Mouse (Mus musculus) CH12.LX (cell line): ENCODE results near the gene Pknox2. TPM values are rescaled to one million over a fixed set of nuclear protein-coding genes. Genes with fewer than 3 reads are reported as not detected.

Experiments used
- DNase-seq: peaks from one replicate; pipeline ENCODE4 v3.0.0-alpha.2; 2013; ENCODE audit errors: extremely low read depth
- H3K27ac ChIP-seq: 2 replicates; pipeline ENCODE4 v1.5.1; 2012; ENCODE audit warnings: low read depth, mild to moderate bottlenecking, control low read depth, moderate library complexity; ENCODE audit not compliant: insufficient read depth
- H3K27me3 ChIP-seq: replicated peaks from 2 replicates; pipeline ENCODE3; 2012; ENCODE audit warnings: inconsistent platforms
- H3K36me3 ChIP-seq, 2 experiments: replicated peaks in 1 of 2; 2 replicates each; pipeline versions ENCODE3 to v1.6.1; 2012; ENCODE audit warnings: inconsistent platforms in 1 of 2, low read length in 1 of 2, mild to moderate bottlenecking in 1 of 2, mixed read lengths in 1 of 2, moderate library complexity in 1 of 2; ENCODE audit not compliant: control insufficient read depth in 1 of 2, insufficient read depth in 1 of 2
- H3K4me1 ChIP-seq, 2 experiments: 2 replicates each; pipeline ENCODE4 v1.6.1; 2012; ENCODE audit warnings: inconsistent platforms in 1 of 2, moderate library complexity in 1 of 2; ENCODE audit not compliant: insufficient read depth in 2 of 2, control insufficient read depth in 1 of 2
- H3K4me2 ChIP-seq: 2 replicates; pipeline ENCODE4 v1.6.1; 2012; ENCODE audit warnings: low read depth, mild to moderate bottlenecking, control low read depth; ENCODE audit not compliant: poor library complexity, insufficient read depth, severe bottlenecking
- H3K4me3 ChIP-seq, 3 experiments: fragments of 150-350 bp in 1 of 3; sonication (generic) in 1 of 3; replicated peaks in 1 of 3; 2 replicates each; pipeline versions ENCODE3 to v1.5.1; 2011 to 2012; ENCODE audit warnings: low read depth in 2 of 3, low read length in 2 of 3, mild to moderate bottlenecking in 2 of 3, moderate library complexity in 2 of 3, control low read depth in 1 of 3, improper control_type of control experiment in 1 of 3, inconsistent platforms in 1 of 3, mixed read lengths in 1 of 3; ENCODE audit not compliant: poor library complexity in 1 of 3
- H3K79me2 ChIP-seq: replicated peaks from 2 replicates; pipeline ENCODE4 v1.6.1; 2012; ENCODE audit warnings: mild to moderate bottlenecking, moderate library complexity; ENCODE audit not compliant: control insufficient read depth, poor library complexity, insufficient read depth, severe bottlenecking; ENCODE audit errors: extremely low read depth
- H3K9ac ChIP-seq: 2 replicates; pipeline ENCODE4 v1.6.1; 2012; ENCODE audit warnings: low read depth, mild to moderate bottlenecking, control low read depth, moderate library complexity; ENCODE audit not compliant: insufficient read depth
- H3K9me3 ChIP-seq: replicated peaks from 2 replicates; pipeline ENCODE3; 2012; ENCODE audit warnings: low read length, inconsistent platforms, mixed read lengths
- BHLHE40 ChIP-seq: IDR thresholded peaks from 2 replicates; pipeline ENCODE4 v1.6.1; 2011; ENCODE audit warnings: mild to moderate bottlenecking, low read depth, low read length, improper control_type of control experiment
- CHD2 ChIP-seq: IDR thresholded peaks from 2 replicates; pipeline ENCODE4 v1.6.1; 2011; ENCODE audit warnings: low read length, improper control_type of control experiment
- CTCF ChIP-seq, 2 experiments: IDR thresholded peaks in 1 of 2; conservative IDR thresholded peaks in 1 of 2; 2 replicates each; pipeline ENCODE4 v1.5.1; 2011 to 2012; ENCODE audit warnings: low read depth in 2 of 2, low read length in 2 of 2, improper control_type of control experiment in 1 of 2, inconsistent platforms in 1 of 2, mild to moderate bottlenecking in 1 of 2, moderate library complexity in 1 of 2
- E2F4 ChIP-seq: IDR thresholded peaks from 2 replicates; pipeline ENCODE4 v1.6.1; 2011; ENCODE audit warnings: low read depth, low read length, improper control_type of control experiment; ENCODE audit not compliant: insufficient replicate concordance
- ELF1 ChIP-seq: IDR thresholded peaks from 2 replicates; pipeline ENCODE4 v1.6.1; 2014; ENCODE audit warnings: low read depth, mild to moderate bottlenecking, inconsistent platforms, low read length, improper control_type of control experiment
- EP300 ChIP-seq: IDR thresholded peaks from 2 replicates; pipeline ENCODE4 v1.6.1; 2011; ENCODE audit warnings: low read length, improper control_type of control experiment
- GABPA ChIP-seq: IDR thresholded peaks from 2 replicates; pipeline ENCODE4 v1.6.1; 2012; ENCODE audit warnings: low read depth, low read length, improper control_type of control experiment, inconsistent platforms; ENCODE audit not compliant: insufficient replicate concordance
- JUN ChIP-seq: IDR thresholded peaks from 2 replicates; pipeline ENCODE4 v1.6.1; 2011; ENCODE audit warnings: low read depth, mild to moderate bottlenecking, low read length, improper control_type of control experiment, moderate library complexity; ENCODE audit not compliant: insufficient read depth
- MAFK ChIP-seq: IDR thresholded peaks from 2 replicates; pipeline ENCODE4 v1.6.1; 2011; ENCODE audit warnings: low read length, improper control_type of control experiment; ENCODE audit not compliant: insufficient replicate concordance
- NRF1 ChIP-seq: IDR thresholded peaks from 2 replicates; pipeline ENCODE4 v1.6.1; 2014; ENCODE audit warnings: low read depth, mild to moderate bottlenecking, inconsistent platforms, low read length, improper control_type of control experiment, moderate library complexity
- POLR2A ChIP-seq: IDR thresholded peaks from 2 replicates; pipeline ENCODE4 v1.6.1; 2011; ENCODE audit warnings: low read depth, mild to moderate bottlenecking, improper control_type of control experiment, low read length
- POLR2AphosphoS2 ChIP-seq: IDR thresholded peaks from 2 replicates; pipeline ENCODE4 v1.6.1; 2011; ENCODE audit warnings: low read depth, low read length, improper control_type of control experiment
- RAD21 ChIP-seq: IDR thresholded peaks from 2 replicates; pipeline ENCODE4 v1.6.1; 2011; ENCODE audit warnings: low read depth, mild to moderate bottlenecking, low read length, improper control_type of control experiment, moderate library complexity
- RCOR1 ChIP-seq: conservative IDR thresholded peaks from 2 replicates; pipeline ENCODE4 v1.6.1; 2012; ENCODE audit warnings: low read depth, mild to moderate bottlenecking, inconsistent platforms, low read length, improper control_type of control experiment
- SIN3A ChIP-seq: IDR thresholded peaks from 2 replicates; pipeline ENCODE4 v1.6.1; 2012; ENCODE audit warnings: low read length, improper control_type of control experiment, inconsistent platforms
- SMC3 ChIP-seq: IDR thresholded peaks from 2 replicates; pipeline ENCODE4 v1.6.1; 2011; ENCODE audit warnings: low read depth, low read length, improper control_type of control experiment
- TBP ChIP-seq: conservative IDR thresholded peaks from 2 replicates; pipeline ENCODE4 v1.6.1; 2011; ENCODE audit warnings: low read depth, low read length, improper control_type of control experiment
- TCF12 ChIP-seq: IDR thresholded peaks from 2 replicates; pipeline ENCODE4 v1.6.1; 2014; ENCODE audit warnings: low read depth, mild to moderate bottlenecking, inconsistent platforms, low read length, improper control_type of control experiment
- USF1 ChIP-seq: IDR thresholded peaks from 2 replicates; pipeline ENCODE4 v1.6.1; 2014; ENCODE audit warnings: low read depth, mild to moderate bottlenecking, inconsistent platforms, low read length, improper control_type of control experiment
- ZC3H11A ChIP-seq: IDR thresholded peaks from 2 replicates; pipeline ENCODE4 v1.6.1; 2012; ENCODE audit warnings: low read depth, mild to moderate bottlenecking, inconsistent platforms, low read length, improper control_type of control experiment
- ZMIZ1 ChIP-seq: IDR thresholded peaks from 2 replicates; pipeline ENCODE4 v1.6.1; 2012; ENCODE audit warnings: low read depth, mild to moderate bottlenecking, inconsistent platforms, low read length, improper control_type of control experiment
- dilution Hi-C: fragments of 300-500 bp; cut with MboI; formaldehyde crosslinking; loops from 2 replicates; pipeline ENCODE4 v1.14.3; 2020; ENCODE audit warnings: low sequenced_read_pairs; ENCODE audit not compliant: extremely low pct_unique_long_range_greater_than_20kb, extremely low pct_ligation_motif_present
- in situ Hi-C: fragments of 300-500 bp; cut with MboI; formaldehyde crosslinking; loops from 3 replicates; pipeline ENCODE4 v1.14.3; 2019; ENCODE audit warnings: low sequenced_read_pairs, low pct_ligation_motif_present, low pct_unique_long_range_greater_than_20kb, mixed read lengths
- polyA plus RNA-seq: library from polyadenylated mRNA; unstranded; fragments of >175 nt; gene quantifications from 2 replicates; pipeline ENCODE4 v1.2.1, GENCODE M21; 2012; ENCODE audit warnings: low read depth; ENCODE audit not compliant: insufficient read length
- total RNA-seq, 2 experiments: library from RNA; depleted of rRNA; stranded (reverse); fragments of 300-350 nt in 1 of 2; fragments of >200 nt in 1 of 2; gene quantifications; 2 replicates each; pipeline ENCODE4 v1.2.3; 2012 to 2014

Gene Pknox2
- total and polyA plus RNA-seq, 3 experiments, result 0.08 to 0.11 TPM; not detected in 1

DNA sequence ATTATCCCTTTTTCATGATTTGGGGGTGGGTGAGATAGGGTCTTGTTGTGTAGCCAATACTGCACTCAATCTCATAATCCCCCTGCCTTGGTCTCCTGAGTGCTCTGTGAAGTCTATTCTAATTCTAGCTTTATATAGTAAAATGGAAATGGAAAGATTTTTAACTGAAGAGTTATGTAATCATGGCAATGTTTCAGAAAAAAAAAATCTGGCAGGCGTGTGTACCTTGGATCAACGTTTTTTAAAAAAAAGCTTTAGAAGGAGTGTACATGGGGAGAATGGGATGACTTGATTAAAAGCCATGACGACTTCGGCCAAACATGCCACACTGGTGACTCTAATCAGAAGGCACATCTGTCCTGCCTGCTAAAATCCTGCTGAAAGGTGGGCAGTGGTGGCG is 40.2 kb upstream of the Pknox2 start:
- peaks cover 5 to 7% of the 10 kb centered on the region in 2 experiments; a peak in 3 of 4 replicates for H3K4me1 ChIP-seq
- TF ChIP-seq GABPA (no peak), JUN (no peak), E2F4 (no peak), ELF1 (no peak), BHLHE40 (no peak)

GRCm38 (mm10) chr9:37183176-37183575 is 36.0 kb upstream of the Pknox2 start:
- no peak overlapping the region for H3K4me3 ChIP-seq
- DNase-seq, result no peak
- no peak overlapping the region for H3K9ac ChIP-seq
- peaks cover 2% of the 10 kb centered on the region for H3K27me3 ChIP-seq
- no peak overlapping the region for H3K27ac ChIP-seq
- in situ Hi-C loops (no loop called here), dilution Hi-C loops (no loop called here)
- no peaks in the 10 kb centered on the region for H3K9me3 ChIP-seq
- H3K4me2 ChIP-seq, result no peak overlapping the region
- H3K4me1 ChIP-seq, result peaks cover 5 to 7% of the 10 kb centered on the region in 2 experiments; a peak in 3 of 4 replicates
- H3K79me2 ChIP-seq, result no peaks in the 10 kb centered on the region
- H3K36me3 ChIP-seq, result no peaks in the 10 kb centered on the region
- TF ChIP-seq CTCF (conservative IDR thresholded peaks at IDR 0.05 in 1 of 2, IDR thresholded peaks at IDR 0.05 in 1 of 2; ENCODE audit: low read depth in 2 of 2, low read length in 2 of 2) (no peak), SIN3A (no peak), USF1 (no peak), ZC3H11A (no peak), POLR2AphosphoS2 (no peak), ZMIZ1 (no peak), NRF1 (no peak), TCF12 (no peak), POLR2A (no peak), ELF1 (no peak), JUN (no peak), GABPA (no peak), EP300 (no peak), CHD2 (no peak), SMC3 (no peak), RCOR1 (no peak), RAD21 (no peak), MAFK (no peak), TBP (no peak)

More for the DNA sequence above, 40.2 kb upstream of the Pknox2 start:
- Histone ChIP-seq H3K36me3 (no peaks in the 10 kb centered on the region), H3K27ac (no peak overlapping the region), H3K27me3 (peaks cover 2% of the 10 kb centered on the region), H3K9me3 (peaks cover 6% of the 10 kb centered on the region), H3K79me2 (no peaks in the 10 kb centered on the region), H3K4me3 (no peak overlapping the region), H3K9ac (no peak overlapping the region), H3K4me2 (no peak overlapping the region)
- no peak for DNase-seq
- in situ Hi-C loops, result no loop called here
- dilution Hi-C loops, result no loop called here
